Mouse (Mus musculus) thymus, postnatal 0 days (tissue): ENCODE data around the gene Hnrnpl. TPM values are rescaled to one million over a fixed set of nuclear protein-coding genes. Genes with fewer than 3 reads are reported as not detected.

Experiments
- DNase-seq: peaks from one replicate; pipeline ENCODE4 v3.0.0-alpha.2; 2015; ENCODE audit warnings: low spot score
- polyA plus RNA-seq: library from polyadenylated mRNA; unstranded; fragments of >200 nt; fragmentation: Nextera tagmentation; extraction: Ambion mirVana; gene quantifications from 2 replicates; pipeline ENCODE4 v1.2.1, GENCODE M21; 2015

Hnrnpl gene
- polyA plus RNA-seq, 1 experiment from 2014 or later: 358 TPM

- DNase-seq: no peak
Observed at GRCm38 (mm10) chr7:28789235-28789634, 19.1 kb upstream of the Hnrnpl start.

- no peak for DNase-seq
Observed at GRCm38 (mm10) chr7:28790066-28790806, 18.1 kb upstream of the Hnrnpl start.

GRCm38 (mm10) chr7:28791706-28792105 lies 16.6 kb upstream of the Hnrnpl start:
- DNase-seq: no peak

GRCm38 (mm10) chr7:28792391-28793185 lies 15.8 kb upstream of the Hnrnpl start:
- peak; percentile 67 for DNase-seq

- peak; percentile 65 for DNase-seq
Observed at GRCm38 (mm10) chr7:28793834-28794233, 14.5 kb upstream of the Hnrnpl start.

GRCm38 (mm10) chr7:28794496-28794895 lies 13.8 kb upstream of the Hnrnpl start:
- DNase-seq: no peak

- peak; percentile 44 for DNase-seq
Observed at GRCm38 (mm10) chr7:28795832-28796231, 12.5 kb upstream of the Hnrnpl start.

GRCm38 (mm10) chr7:28796562-28796975 lies 11.8 kb upstream of the Hnrnpl start:
- DNase-seq: peak; percentile 80

- DNase-seq: peak; percentile 77
Observed at GRCm38 (mm10) chr7:28799994-28800393, 8.3 kb upstream of the Hnrnpl start.

- no peak for DNase-seq
Observed at GRCm38 (mm10) chr7:28801451-28801850, 6.9 kb upstream of the Hnrnpl start.

GRCm38 (mm10) chr7:28801901-28802670 lies 6.3 kb upstream of the Hnrnpl start:
- no peak for DNase-seq

- no peak for DNase-seq
Observed at GRCm38 (mm10) chr7:28802846-28803588, 5.3 kb upstream of the Hnrnpl start.

GRCm38 (mm10) chr7:28803756-28804155 lies 4.6 kb upstream of the Hnrnpl start:
- no peak for DNase-seq

GRCm38 (mm10) chr7:28806869-28807268 lies 1.5 kb upstream of the Hnrnpl start:
- DNase-seq: peak; percentile 73

- DNase-seq: no peak
Observed at GRCm38 (mm10) chr7:28807641-28808220, 610 bp upstream of the Hnrnpl start.

GRCm38 (mm10) chr7:28808957-28809393 lies 634 bp downstream of the Hnrnpl start:
- peak; percentile 95 for DNase-seq

- DNase-seq: peak; percentile 79
Observed at GRCm38 (mm10) chr7:28809401-28810089, 1.2 kb downstream of the Hnrnpl start.

GRCm38 (mm10) chr7:28810107-28811066 lies 2.0 kb downstream of the Hnrnpl start:
- peak; percentile 98 for DNase-seq

GRCm38 (mm10) chr7:28811228-28811627 lies 2.9 kb downstream of the Hnrnpl start:
- DNase-seq: peak; percentile 98
